Mouse (Mus musculus) effector memory CD4-positive, alpha-beta T cell, adult 7 months (primary cell): ENCODE data around the gene Olfr617. TPM values are rescaled to one million over a fixed set of nuclear protein-coding genes. Genes with fewer than 3 reads are reported as not detected.

Experiments
- polyA plus RNA-seq: library from polyadenylated mRNA; unstranded; fragments of 100-300 nt; shearing (Covaris generic); gene quantifications from one replicate; pipeline ENCODE4 v1.2.1, GENCODE M21; 2017

Gene Olfr617
- polyA plus RNA-seq: not detected

DNA sequence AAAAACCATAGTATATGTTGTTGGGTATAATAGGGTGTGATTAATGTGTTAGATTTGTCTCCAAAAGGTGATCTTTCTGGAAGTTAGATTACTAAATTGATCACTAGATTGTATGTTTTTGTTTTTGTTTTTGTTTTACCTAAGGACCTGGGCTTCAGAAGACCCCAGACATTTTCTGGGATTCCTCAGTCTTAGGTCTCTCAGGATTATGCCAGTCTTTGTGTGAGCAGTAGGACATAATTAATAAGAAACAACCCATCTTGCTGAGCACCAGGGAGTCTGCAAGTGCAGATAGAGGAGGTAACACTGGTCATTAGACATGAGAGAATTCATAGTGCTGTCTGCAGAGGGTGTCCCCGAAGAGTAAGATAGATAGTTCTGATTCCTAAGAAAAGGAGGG is at the start of gene Olfr617:
Olfr617 (plus strand) TSS at position 301 of the 400 bp plus-strand sequence.

DNA sequence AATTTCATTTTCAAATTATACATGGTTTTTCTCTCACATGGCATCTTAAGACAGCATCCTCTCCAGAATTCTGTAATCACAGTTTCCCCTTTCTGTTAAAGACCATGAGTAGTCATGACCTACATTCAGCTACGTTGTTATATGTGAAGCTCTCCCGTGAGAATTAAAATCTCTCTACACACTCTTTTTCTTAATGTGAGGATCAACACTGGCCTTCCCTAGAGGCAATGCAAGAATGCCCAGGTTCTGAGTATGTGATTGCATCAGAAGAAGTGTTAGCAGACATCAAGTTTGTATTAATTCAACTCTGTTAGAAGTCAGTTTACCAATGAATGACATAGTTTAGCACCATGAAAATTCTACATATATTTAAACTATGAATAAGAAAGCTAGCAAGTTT is 30.2 kb upstream of the Olfr617 start, which contains the start of gene Olfr612:
Olfr612 (minus strand) TSS at position 101 of the 400 bp plus-strand sequence.

DNA sequence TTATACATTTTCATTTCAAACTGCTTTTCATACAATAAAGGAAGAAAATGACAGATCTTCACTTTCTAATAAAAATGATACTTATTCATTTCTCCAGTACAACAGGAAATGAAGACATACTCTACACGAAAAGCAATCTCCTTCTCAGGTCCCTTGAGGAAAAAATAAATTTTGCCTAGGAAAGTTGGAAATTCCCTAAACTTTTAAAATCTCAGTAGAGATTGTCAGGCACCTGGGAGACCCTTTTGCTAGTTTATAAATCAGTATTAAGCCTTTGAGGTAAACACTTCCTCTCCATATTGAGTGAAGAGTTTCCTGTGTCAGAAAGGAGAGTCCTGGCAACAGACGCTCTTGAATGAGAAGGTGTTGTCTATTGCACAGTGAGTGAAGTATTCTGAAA is 25.1 kb upstream of the Olfr617 start, which contains the start of gene Olfr613:
Olfr613 (plus strand) TSS at position 301 of the 400 bp plus-strand sequence.

GRCm38 (mm10) chr7:103555779-103556178 is 17.1 kb upstream of the Olfr617 start, which contains the start of gene Olfr615:
Gene Olfr615 (plus strand): TSS chr7:103556079.

GRCm38 (mm10) chr7:103569043-103569442 is 3.8 kb upstream of the Olfr617 start, which contains the start of gene Olfr616:
Gene Olfr616 (minus strand): TSS chr7:103569143.

GRCm38 (mm10) chr7:103589803-103590202 is 16.9 kb downstream of the Olfr617 start, which contains the start of gene Olfr618:
Gene Olfr618 (plus strand): TSS chr7:103590103.

GRCm38 (mm10) chr7:103600275-103600674 is 27.4 kb downstream of the Olfr617 start, which contains the start of gene Olfr619:
Gene Olfr619 (plus strand): TSS chr7:103600575.

GRCm38 (mm10) chr7:103612434-103612833 is 39.6 kb downstream of the Olfr617 start, which contains the start of gene Olfr620:
Gene Olfr620 (minus strand): TSS chr7:103612534.

Other genes with a start within 250 kb of the Olfr617 start
- not detected for gene Olfr598, start 249.5 kb upstream of the Olfr617 start, polyA plus RNA-seq
- gene Olfr599, start 237.1 kb upstream of the Olfr617 start, polyA plus RNA-seq: not detected
- not detected for gene Olfr600, start 223.4 kb upstream of the Olfr617 start, polyA plus RNA-seq
- not detected for gene Olfr601, start 210.4 kb upstream of the Olfr617 start, polyA plus RNA-seq
- not detected for gene Olfr603, start 186.9 kb upstream of the Olfr617 start, polyA plus RNA-seq
- not detected for gene Usp17lc, start 158.0 kb upstream of the Olfr617 start, polyA plus RNA-seq
- not detected for gene Olfr605, start 127.6 kb upstream of the Olfr617 start, polyA plus RNA-seq
- not detected for gene Olfr606, start 124.0 kb upstream of the Olfr617 start, polyA plus RNA-seq
- not detected for gene Olfr607, start 108.9 kb upstream of the Olfr617 start, polyA plus RNA-seq
- gene Olfr608, start 103.2 kb upstream of the Olfr617 start, polyA plus RNA-seq: not detected
- gene Olfr609, start 75.0 kb upstream of the Olfr617 start, polyA plus RNA-seq: not detected
- not detected for gene Olfr610, start 60.9 kb upstream of the Olfr617 start, polyA plus RNA-seq
- gene Olfr611, start 52.2 kb upstream of the Olfr617 start, polyA plus RNA-seq: not detected
- gene Olfr612, start 30.3 kb upstream of the Olfr617 start, polyA plus RNA-seq: not detected
- gene Olfr613, start 25.0 kb upstream of the Olfr617 start, polyA plus RNA-seq: not detected
- 0.23 TPM for gene Olfr615, start 17.0 kb upstream of the Olfr617 start, polyA plus RNA-seq
- not detected for gene Olfr616, start 3.9 kb upstream of the Olfr617 start, polyA plus RNA-seq
- gene Olfr618, start 17.0 kb downstream of the Olfr617 start, polyA plus RNA-seq: not detected
- gene Olfr619, start 27.5 kb downstream of the Olfr617 start, polyA plus RNA-seq: not detected
- gene Olfr620, start 39.5 kb downstream of the Olfr617 start, polyA plus RNA-seq: 0.45 TPM
- not detected for gene Olfr622, start 69.6 kb downstream of the Olfr617 start, polyA plus RNA-seq
- not detected for gene Olfr623, start 90.6 kb downstream of the Olfr617 start, polyA plus RNA-seq
- not detected for gene Olfr624, start 98.1 kb downstream of the Olfr617 start, polyA plus RNA-seq
- not detected for gene Olfr625-ps1, start 109.7 kb downstream of the Olfr617 start, polyA plus RNA-seq
- 0.07 TPM for gene Olfr243, start 141.6 kb downstream of the Olfr617 start, polyA plus RNA-seq
- not detected for gene Olfr628, start 157.3 kb downstream of the Olfr617 start, polyA plus RNA-seq
- gene Olfr629, start 171.9 kb downstream of the Olfr617 start, polyA plus RNA-seq: not detected
- not detected for gene Olfr630, start 184.3 kb downstream of the Olfr617 start, polyA plus RNA-seq
- not detected for gene Olfr69, start 198.5 kb downstream of the Olfr617 start, polyA plus RNA-seq
- gene Olfr68, start 206.6 kb downstream of the Olfr617 start, polyA plus RNA-seq: not detected
- not detected for gene Olfr67, start 218.8 kb downstream of the Olfr617 start, polyA plus RNA-seq
- not detected for gene Hbb-bt, start 240.9 kb downstream of the Olfr617 start, polyA plus RNA-seq